Mouse (Mus musculus) erythroblast, embryonic 14.5 days (primary cell): ENCODE data around the gene Cga.

Experiments
- GATA1 ChIP-seq: IDR thresholded peaks from 2 replicates; pipeline ENCODE4 v1.6.1; 2012; ENCODE audit warnings: low read length, inconsistent platforms, mixed read lengths
- TAL1 ChIP-seq: IDR thresholded peaks from 3 replicates; pipeline ENCODE4 v1.6.1; 2012; ENCODE audit warnings: low read length, inconsistent platforms, mixed read lengths

GRCm38 (mm10) chr4:34912171-34912570, 18.6 kb downstream of the Cga start:
- TF ChIP-seq TAL1 (no peak), GATA1 (no peak)
